Mouse (Mus musculus) C2C12 (cell line): ENCODE results near the gene Gclm.

ENCODE experiments used
- CEBPB ChIP-seq: IDR thresholded peaks from one replicate; pipeline ENCODE4 v1.6.1; 2011; ENCODE audit warnings: low read depth, mild to moderate bottlenecking, control low read depth, moderate library complexity
- CTCF ChIP-seq: IDR thresholded peaks from one replicate; pipeline ENCODE4 v1.5.1; 2011; ENCODE audit not compliant: control insufficient read depth, insufficient read depth, insufficient read length
- FOSL1 ChIP-seq: IDR thresholded peaks from one replicate; pipeline ENCODE4 v1.8.0; 2011; ENCODE audit warnings: mild to moderate bottlenecking, low read length; ENCODE audit not compliant: poor library complexity, insufficient read depth, severe bottlenecking
- MAX ChIP-seq: IDR thresholded peaks from one replicate; pipeline ENCODE4 v1.6.1; 2011; ENCODE audit warnings: mild to moderate bottlenecking, control low read depth
- MYOD1 ChIP-seq: IDR thresholded peaks from one replicate; pipeline ENCODE4 v1.6.1; 2011; ENCODE audit warnings: low read depth; ENCODE audit not compliant: control insufficient read depth, insufficient read length
- MYOG ChIP-seq: IDR thresholded peaks from one replicate; pipeline ENCODE4 v1.6.1; 2011; ENCODE audit not compliant: control insufficient read depth, insufficient read length; ENCODE audit errors: extremely low read depth
- USF1 ChIP-seq: IDR thresholded peaks from one replicate; pipeline ENCODE4 v1.6.1; 2011; ENCODE audit warnings: low read depth, mild to moderate bottlenecking, control low read depth, moderate library complexity

DNA sequence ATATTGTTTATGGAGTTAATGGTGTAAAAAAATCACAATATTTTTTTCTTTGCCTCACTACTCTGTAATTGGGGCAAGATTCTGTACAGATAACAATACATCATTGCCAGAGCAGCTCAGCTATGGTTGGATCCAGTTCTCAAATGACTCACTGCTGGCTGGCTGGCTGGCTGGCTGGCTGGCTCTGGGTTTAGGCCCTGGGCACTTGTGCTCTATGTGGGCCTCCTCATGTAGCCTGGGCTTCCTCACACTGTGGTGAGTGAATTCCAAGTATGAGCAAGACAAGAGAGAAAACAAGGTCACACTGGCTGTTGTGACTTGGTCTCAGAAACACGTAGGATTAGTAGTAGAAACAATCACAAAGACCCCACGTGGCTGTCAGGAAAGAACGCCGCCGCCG, 72.0 kb downstream of the Gclm start:
- no peak for TF ChIP-seq MYOD1
- TF ChIP-seq CTCF: no peak
- no peak for TF ChIP-seq MAX
- TF ChIP-seq FOSL1: no peak
- no peak for TF ChIP-seq CEBPB
- TF ChIP-seq MYOG: no peak
- TF ChIP-seq USF1: no peak
